Mouse (Mus musculus) kidney, adult 9 months (tissue): ENCODE measurements at regions not wholly inside any gene's neighbourhood (a gene's known extent, or its start where the extent isn't known, plus 50 kb on each side); places are given as distances from the start of the nearest gene placed in this dataset.

Source experiments
- DNase-seq: peaks from one replicate; pipeline ENCODE4 v3.0.0; 2022

- no peak for DNase-seq
Measured at GRCm38 (mm10) chr9:61269151-61269870, 102.9 kb upstream of the Tle3 start.

- no peak for DNase-seq
Measured at GRCm38 (mm10) chr9:61271243-61271642, 100.9 kb upstream of the Tle3 start.

DNA sequence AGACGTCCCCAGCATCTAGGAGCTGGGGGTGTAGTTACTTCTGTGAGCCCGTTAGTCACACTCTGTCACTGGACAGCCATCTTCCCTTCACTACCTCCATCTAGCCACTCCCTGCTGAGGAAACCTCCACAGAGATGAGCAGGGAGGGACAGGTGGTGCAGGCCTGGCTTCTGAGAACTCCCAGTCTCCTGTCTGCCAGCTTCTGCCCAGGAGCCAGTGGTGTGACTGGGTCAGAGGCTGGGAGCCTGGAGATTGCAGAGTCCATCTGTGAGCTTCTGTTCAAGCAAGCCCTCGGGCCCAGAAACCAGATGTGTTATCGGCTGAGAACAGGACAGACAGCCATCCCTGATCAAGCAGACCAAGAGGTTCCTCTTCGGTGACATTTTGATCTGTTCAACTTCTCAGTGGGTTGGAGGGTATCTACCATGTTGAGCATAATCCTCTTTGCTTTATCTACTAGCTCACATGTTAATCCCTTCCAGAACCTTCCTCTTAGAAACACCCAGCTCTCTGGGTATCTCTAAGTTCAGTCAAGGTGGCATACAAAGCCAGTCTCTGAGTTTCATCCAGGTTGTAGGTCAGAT lies 100.3 kb upstream of the Tle3 start:
- no peak for DNase-seq

DNA sequence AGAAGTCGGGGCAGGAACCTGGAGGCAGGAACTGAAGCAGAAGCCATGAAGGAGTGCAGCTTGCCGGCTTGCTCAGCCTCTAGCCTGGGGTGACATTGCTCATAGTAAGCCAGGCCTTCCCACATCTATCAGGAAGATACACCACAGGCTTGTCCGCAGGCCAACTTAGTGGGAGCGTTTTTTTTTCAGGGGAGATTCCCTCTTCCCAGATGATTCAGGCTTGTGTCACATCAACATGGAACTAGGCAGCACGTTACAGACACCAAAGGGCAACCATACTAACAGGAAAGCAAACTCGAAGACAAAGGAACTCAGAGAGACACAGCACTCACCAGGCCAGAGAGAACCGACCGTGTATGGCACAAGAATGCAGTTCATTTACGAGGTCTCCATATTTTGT lies 98.1 kb upstream of the Tle3 start:
- no peak for DNase-seq

DNA sequence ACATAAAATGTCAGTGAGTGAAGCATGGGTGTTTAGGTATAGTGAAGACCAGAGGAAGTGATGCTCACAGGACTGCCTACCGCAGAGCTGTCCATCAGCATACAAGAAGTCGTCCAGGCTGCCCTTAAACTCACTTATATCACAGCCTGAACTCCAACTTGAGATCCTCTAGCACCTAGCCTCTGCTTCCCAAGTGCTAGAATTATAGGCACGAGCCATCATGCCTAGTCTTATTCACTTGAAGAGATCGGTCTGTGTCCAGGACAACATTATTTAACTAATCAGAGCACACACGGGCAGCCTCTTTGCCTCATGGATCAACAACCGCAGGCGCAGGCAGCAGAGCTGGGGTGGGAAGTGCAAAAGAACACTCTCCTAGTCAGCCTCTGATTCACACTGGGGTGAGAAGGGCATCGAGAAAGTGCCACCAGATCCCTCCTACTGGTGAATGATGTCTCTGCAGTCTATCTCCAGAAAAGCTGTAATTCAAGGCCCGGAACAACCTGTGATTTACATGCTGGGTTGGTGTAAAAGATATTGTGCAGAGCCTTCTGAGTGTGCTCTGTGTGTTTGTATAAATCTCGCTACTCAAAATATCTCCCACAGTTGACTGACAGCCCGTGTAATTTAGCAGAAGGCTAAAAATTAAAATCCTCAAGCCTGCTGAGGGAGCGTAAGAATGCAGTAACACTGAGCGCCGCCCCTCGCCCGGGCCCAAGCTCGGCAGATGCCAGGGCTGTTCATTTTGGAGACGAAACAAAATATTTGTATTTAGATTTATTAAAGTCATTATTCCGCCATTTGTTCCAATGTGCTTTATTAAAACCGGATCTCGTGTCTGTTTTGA lies 94.6 kb upstream of the Tle3 start:
- DNase-seq = peak; percentile 77

DNA sequence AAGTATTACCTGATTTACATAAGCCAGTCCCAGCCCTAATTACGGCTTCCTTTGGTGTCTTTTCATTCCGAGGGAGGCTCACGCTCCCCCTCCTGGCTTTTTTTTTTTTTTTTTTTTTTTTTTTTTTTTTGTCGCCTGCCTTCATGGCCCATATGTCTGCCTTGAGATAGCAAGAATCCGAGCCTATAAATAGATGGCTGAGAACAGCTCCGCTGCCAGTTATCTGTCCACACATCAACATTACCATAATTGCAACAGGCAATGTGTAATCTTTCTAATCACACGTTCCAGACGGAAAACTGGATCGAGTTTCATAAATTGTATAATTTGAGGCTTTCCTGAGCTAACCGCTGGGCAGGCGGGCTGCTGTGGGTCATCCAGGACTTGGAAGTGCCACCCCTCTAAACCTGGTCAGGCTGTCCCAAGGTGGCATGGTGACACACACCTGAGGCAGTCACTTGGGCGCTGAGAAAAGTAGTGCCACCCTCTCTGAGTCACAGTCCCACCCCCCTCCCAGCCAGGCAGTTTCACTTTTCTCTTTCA lies 93.9 kb upstream of the Tle3 start:
- DNase-seq = no peak

- peak; percentile 21 for DNase-seq
Measured at GRCm38 (mm10) chr9:61279044-61279543, 93.1 kb upstream of the Tle3 start.

GRCm38 (mm10) chr9:61280856-61281582 lies 91.1 kb upstream of the Tle3 start:
- DNase-seq = no peak

GRCm38 (mm10) chr9:61283311-61283710 lies 88.9 kb upstream of the Tle3 start:
- peak; percentile 14 for DNase-seq

DNA sequence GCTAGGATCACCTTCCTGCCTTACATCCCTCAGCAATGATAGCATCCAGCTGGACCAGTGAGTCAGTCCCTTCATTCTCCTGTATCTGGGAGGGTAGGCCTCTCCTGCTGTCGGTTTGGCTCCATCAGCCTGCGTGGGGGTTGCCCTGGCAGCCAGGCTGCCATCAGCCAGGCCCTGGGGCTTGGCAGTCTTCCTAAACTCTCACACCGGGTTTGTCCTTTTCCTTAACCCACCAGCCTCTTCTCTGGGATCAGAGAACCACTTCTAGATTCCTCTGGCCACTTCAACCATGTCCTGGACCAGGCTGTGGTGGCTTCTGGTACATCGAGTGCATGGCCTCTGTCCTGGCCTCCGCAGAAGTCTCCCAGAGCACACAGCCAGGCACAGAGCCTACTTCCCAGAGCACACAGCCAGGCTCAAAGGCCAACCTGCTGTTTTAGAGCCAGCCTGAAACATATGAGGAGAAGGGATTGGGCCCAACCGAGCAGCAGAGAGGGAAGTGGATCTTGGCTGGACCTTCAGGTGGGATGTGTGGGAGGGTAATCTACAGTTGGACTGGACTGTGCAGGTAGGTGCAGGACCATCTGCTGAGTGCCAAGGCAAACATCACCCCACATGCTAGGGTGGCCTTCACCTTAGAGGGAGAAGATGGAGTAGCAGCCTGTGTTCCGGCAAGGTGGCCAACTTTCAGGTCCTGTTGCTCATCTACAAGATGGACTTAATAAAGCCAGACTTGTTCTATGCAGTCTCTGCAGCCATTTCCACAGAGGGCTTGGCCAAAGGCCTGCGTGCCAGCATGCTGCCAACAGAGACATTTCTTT lies 87.8 kb upstream of the Tle3 start:
- peak; percentile 93 for DNase-seq

GRCm38 (mm10) chr9:61286561-61286960 lies 85.6 kb upstream of the Tle3 start:
- no peak for DNase-seq

- peak; percentile 7 for DNase-seq
Measured at GRCm38 (mm10) chr9:61289117-61289516, 83.0 kb upstream of the Tle3 start.

DNA sequence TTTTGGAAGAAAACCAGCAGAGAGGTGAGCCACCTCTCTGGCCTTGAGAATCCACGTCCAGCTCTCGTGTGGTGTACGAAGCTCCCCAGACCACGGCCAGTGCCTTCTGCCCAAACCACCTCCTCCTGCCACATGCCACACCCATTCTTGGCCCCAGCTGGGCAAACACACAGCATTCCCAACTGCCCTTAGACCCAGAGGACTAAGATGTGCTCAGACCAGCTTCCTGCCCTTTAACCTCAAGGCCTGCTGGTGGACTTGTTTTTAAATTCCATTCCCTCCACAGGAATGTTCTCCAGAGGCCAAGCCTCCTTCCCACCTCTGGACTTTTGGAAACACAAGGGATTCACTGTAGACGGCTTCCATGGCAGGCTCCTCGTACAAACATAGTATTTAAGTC lies 82.5 kb upstream of the Tle3 start:
- DNase-seq = peak; percentile 95

DNA sequence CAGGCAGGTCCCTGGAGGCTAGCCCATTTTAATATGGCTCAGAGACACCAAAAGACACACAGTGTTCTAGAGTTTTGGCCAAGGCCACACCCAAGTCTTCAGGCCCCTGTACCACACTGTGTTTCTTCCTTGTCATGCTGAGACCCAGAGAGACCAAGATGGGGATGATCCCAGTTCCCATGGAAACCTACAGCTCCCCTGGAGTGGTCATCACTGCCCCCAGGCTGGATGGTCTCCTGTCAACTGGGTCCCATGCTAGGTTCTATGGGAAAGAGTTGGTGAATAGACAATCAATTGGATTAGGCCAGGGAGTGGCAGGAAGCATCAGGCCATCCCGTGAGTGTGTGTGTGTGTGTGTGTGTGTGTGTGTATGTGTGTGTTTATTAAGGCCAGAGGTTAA lies 80.5 kb upstream of the Tle3 start:
- peak; percentile 6 for DNase-seq

- peak; percentile 38 for DNase-seq
Measured at GRCm38 (mm10) chr9:61292501-61292900, 79.7 kb upstream of the Tle3 start.

DNA sequence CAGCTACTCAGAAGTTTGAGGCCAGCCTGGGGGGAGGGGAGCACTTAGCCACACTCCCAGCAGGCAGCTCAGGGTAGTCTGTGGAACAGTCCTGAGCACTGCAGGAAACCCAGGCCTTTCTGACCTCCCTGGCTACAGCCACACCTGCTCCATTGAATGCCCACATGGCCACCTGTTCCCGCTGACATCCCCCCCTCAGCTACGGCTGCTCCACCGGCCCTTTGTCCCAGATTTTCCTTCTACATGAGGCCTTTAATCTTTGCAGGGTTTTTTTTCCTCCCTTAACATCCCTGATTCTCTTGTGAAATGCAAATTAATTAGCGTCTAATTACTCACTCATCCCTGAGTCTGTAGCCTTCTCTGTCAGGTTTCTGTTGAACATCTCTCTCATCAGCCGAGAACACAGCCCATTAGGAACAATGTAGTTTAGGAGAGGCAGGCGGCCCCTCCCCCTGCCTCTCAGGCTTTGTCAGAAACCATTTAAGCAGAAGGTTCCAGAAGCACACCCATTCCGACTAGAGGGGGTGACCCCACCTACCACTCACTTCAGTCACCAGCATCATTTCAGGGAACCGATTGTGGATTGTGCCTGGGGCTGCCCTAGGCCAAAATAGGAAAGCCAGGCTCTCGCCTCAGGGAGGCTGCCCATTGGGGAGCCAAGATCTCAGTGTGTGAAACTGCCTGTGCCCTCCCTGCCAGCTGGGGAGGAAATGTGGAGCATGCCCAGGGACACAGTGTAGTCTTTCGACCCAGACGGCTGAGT lies 78.8 kb upstream of the Tle3 start:
- peak; percentile 49 for DNase-seq

- no peak for DNase-seq
Measured at GRCm38 (mm10) chr9:61295001-61295400, 77.2 kb upstream of the Tle3 start.

DNA sequence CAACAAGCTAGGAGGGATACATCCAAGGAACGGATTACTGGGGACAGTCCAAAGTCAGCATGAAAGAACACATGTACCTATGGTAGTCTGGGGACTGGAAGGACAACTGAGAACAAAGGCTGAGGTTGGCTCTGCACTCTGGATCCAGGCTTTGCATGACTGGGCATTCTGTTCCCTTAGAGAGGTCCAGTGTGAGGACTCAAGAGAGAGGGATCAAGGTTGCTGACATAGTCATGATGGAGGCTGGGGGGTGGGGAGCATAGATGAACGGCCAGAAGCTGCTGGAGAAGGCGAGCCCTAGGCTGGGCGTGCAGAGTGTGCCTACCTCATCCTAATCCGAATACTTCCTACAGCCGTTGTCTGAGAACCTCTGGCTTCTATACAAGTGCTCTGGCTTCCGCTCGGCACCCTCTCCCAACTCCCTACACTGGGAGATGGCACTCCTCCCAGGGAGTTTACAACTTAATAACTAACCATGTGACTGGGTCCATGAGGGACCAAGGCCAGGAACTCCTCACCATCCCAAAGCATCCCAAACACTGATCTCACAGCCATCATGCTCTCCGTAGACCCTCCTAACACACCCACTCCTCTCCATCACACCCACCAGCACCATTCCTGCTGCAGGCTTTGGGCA lies 75.7 kb upstream of the Tle3 start:
- DNase-seq = peak; percentile 84

- DNase-seq = no peak
Measured at GRCm38 (mm10) chr9:61297385-61297784, 74.8 kb upstream of the Tle3 start.

GRCm38 (mm10) chr9:61299873-61300560 lies 72.1 kb upstream of the Tle3 start:
- no peak for DNase-seq
